Mouse (Mus musculus): ENCODE data around the gene Slc29a3.

DNA sequence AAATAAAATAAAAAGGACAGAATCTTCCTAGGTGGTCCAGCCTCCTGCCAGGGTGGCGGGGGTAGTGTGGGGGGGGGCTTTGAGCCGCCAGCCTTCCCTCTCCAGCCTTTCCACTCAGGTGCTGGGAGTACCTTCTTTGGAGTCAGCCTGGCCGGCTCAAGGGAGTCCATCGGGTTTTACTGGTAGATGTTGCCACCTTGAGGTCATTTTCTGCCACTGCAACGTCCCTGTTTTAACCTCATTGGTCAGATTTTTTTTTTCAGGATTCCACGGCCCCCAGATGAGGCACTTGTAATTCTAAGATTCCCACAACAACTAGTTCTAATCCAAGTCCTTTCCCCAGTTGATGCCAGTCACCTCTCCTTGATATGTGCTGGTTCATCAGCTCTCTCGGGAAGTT, 4.4 kb upstream of the Slc29a3 start:
- TF ChIP-seq CTCF (IDR thresholded peaks at IDR 0.05; ENCODE audit: low read depth, low read length): 0 out of 2 replicates have a peak, but pooled peaks have one; percentile 8
- TF ChIP-seq GATA1 (IDR thresholded peaks at IDR 0.05; ENCODE audit: borderline replicate concordance, low read length): no peak
- TF ChIP-seq TAL1 (conservative IDR thresholded peaks at IDR 0.05; ENCODE audit: low read depth, low read length): no peak

Measured in G1E (cell line).